Mouse (Mus musculus): Measurements from ENCODE around the gene Bcorl1.
"Not testable (repeated sequence)": the region's sequence is repeated elsewhere in the genome, so short reads cannot be mapped to it uniquely, and the experiment has no call there.

Bcorl1 gene

GRCm38 (mm10) chrX:48389380-48389779 is 48.2 kb downstream of the Bcorl1 start:
- DNase-seq (ENCODE audit: low read depth, low spot score) = no peak

- no peak for DNase-seq (ENCODE audit: low read depth, low spot score)
Observed at GRCm38 (mm10) chrX:48399994-48400393, 58.8 kb downstream of the Bcorl1 start.

DNA sequence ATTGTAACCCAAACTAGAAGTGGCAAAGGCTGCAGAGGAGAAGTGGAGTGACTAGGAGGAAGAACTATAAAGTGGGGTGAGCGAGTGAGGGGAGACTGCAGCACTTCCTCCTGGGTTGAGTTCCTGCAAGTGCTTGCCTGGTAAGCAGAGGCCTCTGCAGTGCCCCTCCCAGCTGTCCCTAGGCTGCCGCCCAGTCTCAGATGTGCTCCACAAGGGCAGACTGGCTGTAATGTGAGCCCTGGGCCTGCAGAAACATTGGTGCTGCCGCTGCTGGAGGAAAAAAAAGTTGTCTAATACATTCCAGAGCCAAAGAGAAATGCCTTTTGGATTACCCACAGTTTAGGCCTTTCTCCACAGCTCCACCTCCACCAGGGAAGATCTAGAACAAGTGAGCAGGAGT is 64.0 kb downstream of the Bcorl1 start:
- no peak for DNase-seq (ENCODE audit: low read depth, low spot score)

DNA sequence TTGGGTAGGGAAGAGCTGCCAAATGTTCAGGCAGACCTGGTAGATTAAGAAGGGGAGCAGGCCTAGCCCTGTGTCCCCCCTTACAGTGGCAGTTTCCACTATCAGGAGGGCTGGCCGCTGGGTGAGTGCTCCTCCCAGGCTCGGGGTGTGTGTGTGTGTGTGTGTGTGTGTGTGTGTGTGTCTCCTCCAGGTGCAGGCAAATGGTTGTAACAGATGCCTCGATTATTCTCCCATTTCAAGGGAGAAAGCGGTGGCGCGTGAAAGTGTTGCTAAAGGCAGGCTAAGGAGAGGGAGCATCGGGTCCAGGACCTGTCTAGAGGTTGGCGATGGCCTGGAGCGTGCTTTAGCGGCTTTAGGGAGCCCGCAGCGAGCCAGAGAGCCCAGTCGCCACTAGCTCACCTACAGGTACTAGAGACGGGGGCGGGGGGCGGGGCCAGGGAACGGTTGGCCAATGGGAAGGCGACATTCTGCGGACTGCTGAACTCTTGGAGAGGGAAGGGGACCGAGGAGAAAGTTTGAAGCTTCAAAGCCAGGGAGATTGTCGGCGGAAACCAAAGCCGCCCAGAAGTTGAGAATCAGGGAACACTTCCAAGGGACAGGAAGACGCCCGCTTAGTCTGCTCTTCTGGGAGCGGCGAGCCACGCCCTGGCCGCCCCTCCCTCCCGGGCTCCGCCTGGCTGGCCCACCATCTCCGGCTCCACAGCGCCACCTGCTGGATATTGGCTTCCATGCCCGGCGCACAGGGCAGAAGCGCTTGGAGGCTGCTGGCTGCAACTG is 68.6 kb downstream of the Bcorl1 start:
- no peak for DNase-seq (ENCODE audit: low read depth, low spot score)

GRCm38 (mm10) chrX:48410388-48410776 is 69.2 kb downstream of the Bcorl1 start:
- DNase-seq (ENCODE audit: low read depth, low spot score) = no peak

GRCm38 (mm10) chrX:48412629-48413028 is 71.5 kb downstream of the Bcorl1 start:
- DNase-seq (ENCODE audit: low read depth, low spot score) = no peak

DNA sequence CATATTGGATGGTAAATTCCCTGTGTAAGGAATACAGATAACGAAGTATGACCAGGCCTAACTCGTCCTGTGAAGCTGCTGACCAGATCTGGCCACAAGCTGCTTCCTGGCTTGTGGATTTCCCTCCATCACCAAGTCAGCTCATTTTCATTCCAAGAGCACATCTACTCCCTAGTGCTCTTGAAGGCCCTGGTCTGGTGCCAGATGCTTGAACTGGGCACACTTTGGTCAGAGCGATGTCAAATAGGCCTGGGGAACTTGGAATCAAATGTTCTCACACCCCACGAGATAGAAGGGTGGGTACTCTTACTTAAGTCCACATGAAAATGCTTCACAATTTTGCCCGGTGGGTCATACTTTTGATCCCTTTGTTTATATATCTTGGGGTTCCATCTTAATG is 73.1 kb downstream of the Bcorl1 start:
- DNase-seq (ENCODE audit: low read depth, low spot score) = no peak

- no peak for DNase-seq (ENCODE audit: low read depth, low spot score)
Observed at GRCm38 (mm10) chrX:48418417-48418816, 77.3 kb downstream of the Bcorl1 start.

DNA sequence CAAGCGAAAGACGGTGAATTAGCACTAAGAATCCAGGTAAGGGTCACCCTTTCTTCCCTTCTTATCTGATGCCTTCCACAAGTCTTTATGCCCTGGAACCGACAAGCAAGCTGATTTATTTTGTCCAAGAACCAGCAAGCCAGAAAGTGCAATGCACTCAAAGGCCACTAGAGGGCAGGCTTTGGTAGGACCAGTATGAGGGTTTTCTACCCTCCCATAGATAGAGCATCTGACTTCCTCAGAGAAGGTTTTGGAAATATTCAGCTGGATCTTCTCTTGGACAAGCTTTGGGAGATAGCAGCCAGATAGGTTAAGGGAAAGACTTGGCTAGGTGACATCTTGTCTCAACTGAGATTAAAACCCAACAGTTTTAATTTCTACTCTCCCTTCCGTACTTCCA is 81.8 kb downstream of the Bcorl1 start:
- DNase-seq (ENCODE audit: low read depth, low spot score) = no peak

DNA sequence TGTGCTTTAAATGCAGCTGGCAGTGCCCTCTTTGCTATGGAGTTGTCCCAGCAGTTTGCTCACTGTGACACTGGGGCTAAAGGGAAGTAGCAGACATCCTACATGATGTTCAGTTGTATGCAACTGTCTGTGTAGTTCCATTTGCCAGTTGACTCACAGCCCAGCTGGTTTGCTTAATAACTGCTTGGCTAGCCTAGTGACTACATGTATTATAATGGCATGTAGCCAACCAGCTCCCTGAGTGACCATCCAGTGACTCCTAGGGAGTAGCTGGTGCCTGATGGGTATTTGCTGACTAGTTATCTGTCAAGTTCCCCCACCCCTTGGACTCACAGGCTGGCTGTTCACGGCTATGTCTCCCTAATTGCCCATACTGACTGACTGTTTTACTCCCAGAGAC is 82.5 kb downstream of the Bcorl1 start:
- no peak for DNase-seq (ENCODE audit: low read depth, low spot score)

- DNase-seq (ENCODE audit: low read depth, low spot score) = no peak
Observed at GRCm38 (mm10) chrX:48424583-48424982, 83.4 kb downstream of the Bcorl1 start.

- DNase-seq (ENCODE audit: low read depth, low spot score) = no peak
Observed at GRCm38 (mm10) chrX:48425280-48425679, 84.1 kb downstream of the Bcorl1 start.

GRCm38 (mm10) chrX:48428241-48428640 is 87.1 kb downstream of the Bcorl1 start:
- no peak for DNase-seq (ENCODE audit: low read depth, low spot score)

DNA sequence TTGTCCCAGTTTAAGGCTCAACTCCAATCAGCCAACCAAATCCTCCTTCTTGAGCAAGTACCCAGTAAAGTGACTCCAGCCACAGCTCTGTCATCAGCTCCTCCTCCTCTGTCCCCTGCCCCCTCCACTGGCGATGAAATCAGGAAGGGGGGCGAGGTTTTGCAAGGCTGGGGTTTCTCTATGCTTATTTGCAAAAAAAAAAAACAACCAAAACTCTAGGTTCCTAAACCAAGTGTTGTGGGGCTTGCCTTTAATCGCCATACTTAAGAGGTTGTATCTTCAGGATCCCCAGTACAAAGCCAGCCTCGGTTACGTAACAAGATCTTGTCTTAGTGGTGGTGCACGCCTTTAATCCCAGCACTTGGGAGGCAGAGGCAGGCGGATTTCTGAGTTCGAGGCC is 87.5 kb downstream of the Bcorl1 start:
- DNase-seq (ENCODE audit: low read depth, low spot score) = no peak

DNA sequence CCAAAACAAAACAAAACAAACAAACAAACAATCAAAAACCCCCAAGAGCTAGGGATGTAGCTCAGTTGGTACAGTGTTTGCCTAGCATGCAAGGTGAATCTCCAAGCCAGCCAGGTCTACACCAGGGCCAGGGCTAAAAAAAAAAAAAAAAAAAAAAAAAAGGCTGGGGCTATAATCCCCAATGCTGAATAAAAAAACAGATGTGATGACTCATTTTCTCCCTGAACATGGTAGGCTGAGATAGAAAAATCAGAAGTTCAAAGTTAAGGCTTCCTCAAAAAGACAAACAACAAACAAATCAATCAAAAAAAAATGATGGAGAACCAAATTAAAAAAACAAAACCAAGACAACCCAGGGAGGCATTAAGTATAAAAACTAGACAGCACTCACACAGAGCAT is 87.9 kb downstream of the Bcorl1 start:
- no peak for DNase-seq (ENCODE audit: low read depth, low spot score)

DNA sequence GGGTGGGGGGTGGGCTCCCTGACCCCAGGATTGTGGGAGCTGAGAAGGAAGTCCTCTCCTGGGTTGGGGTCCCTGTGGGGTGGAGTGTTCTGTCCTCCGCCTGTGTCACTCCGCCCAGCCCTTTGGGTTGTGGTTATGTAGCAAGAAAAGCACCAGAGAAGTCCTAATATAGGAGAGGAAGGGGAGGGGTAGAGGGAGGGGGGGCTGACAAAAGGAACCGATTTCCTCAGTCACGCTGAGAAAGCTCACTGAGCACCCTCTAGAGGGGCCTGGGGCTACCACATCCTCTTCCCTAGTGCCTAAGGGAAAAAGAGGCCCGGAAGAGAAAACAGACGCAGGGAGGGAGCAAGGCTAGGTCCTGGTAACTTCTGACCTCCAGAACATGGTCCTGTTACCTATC is 88.4 kb downstream of the Bcorl1 start:
- no peak for DNase-seq (ENCODE audit: low read depth, low spot score)

DNA sequence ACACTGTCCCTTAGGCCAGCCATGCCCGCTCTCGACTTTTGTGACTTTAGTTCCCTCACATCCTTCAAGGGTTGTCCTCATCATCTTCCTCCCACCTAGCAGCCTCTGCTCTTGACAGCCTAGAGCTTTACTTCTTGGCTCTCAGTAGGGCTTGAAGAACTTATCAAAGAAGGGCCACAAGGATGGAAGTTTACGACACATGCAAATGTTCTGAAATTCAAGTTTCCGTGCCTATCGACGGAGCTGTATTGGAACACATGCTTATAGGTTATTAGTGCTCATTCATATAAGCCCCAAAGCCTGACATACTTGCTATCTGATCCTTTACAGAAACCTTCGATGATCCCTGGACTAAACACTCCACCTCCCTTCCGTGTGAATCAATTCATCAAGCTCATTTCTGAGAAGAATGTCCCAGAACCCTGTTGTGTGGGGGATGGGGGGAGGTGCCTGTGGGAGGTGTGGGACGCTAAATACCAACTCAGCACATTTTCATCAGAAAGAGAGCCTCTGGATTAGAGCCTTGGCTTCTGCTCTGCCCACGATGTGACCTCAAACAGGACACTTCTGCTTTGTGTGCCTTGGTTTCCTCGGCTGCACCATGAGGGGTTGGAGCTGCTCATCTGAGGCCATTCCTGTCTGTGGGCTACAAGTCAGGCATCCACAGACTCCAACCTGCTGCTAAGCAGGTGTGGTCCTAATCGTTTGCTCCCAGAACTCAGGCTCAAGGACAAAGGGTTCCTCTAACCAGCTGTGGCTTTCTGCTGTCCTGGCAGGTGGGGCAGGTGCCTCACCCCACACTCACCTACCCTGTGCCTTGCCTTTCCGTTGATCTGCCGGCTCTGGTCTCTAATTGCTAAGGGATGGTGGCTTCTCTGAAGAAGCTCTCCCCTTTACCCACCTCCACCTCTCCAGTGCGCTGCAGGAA is 91.7 kb downstream of the Bcorl1 start:
- DNase-seq (ENCODE audit: low read depth, low spot score) = no peak

DNA sequence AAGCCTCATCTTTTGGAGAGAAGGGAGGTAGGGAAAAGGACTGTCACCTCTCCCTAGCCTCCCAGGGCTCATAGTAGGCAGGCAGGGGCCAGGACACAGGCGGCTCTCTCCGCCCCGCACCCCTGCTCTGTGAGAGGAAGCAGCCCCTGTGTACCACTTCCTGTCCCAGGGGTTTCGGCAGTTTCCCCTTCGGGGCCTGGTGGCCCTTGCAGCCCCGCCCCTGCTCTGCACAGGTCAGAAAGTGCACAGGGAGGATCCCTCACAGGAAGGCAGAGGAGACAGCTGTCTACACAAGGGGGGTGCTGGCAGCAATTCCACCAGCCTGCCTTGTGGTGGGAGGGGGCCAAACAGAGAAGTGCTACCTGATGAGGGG is 92.4 kb downstream of the Bcorl1 start:
- no peak for DNase-seq (ENCODE audit: low read depth, low spot score)

- DNase-seq (ENCODE audit: low read depth, low spot score) = no peak
Observed at GRCm38 (mm10) chrX:48434251-48434650, 93.1 kb downstream of the Bcorl1 start.

DNA sequence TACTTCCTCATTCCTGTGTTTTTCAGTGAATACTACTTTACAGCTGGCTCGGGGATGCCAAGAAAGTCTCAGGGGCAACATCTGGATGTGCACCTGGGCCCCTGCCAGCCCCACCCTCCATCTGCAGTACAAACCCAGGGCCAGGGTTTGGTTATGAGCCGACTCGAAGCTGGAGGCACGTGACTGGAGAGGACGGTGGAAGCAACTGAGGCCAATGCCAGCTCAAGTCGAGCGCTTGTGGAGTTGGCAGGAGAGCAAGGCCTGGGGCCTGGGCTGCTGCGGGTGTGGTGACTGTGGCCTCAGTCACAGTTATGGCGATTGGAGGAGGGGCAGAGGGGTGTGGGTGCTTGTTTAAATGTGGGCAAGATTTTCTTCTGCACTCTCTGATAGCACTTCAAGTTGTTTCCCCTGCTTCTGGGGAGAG is 94.3 kb downstream of the Bcorl1 start:
- no peak for DNase-seq (ENCODE audit: low read depth, low spot score)

GRCm38 (mm10) chrX:48436082-48436481 is 94.9 kb downstream of the Bcorl1 start:
- DNase-seq (ENCODE audit: low read depth, low spot score) = not testable (repeated sequence)

DNA sequence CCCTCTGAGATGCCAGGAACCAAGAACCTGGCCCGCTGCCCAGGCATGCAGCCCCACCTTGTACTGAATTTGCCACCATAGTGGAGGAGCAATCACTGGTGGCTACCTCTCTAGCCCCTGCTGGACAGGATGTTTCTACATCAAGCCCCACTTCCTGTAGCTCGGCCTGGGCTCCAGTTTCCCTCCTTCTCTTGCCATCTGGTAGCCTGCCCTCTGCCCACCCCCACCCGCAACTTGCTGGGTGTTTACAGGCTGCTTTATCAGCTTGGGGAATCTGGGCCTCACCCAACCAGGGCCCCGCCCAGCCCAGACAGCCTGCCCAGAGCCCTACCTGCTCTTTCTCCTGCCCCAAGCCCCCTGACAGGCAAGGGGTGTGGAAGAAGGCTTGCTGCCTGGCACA is 97.9 kb downstream of the Bcorl1 start:
- DNase-seq (ENCODE audit: low read depth, low spot score) = no peak

GRCm38 (mm10) chrX:48441548-48441947 is 100.4 kb downstream of the Bcorl1 start:
- DNase-seq (ENCODE audit: low read depth, low spot score) = no peak

Data from WW6 (cell line).